9 mouse cellular contexts compared by ENCODE assay signal in the genomic region with DNA sequence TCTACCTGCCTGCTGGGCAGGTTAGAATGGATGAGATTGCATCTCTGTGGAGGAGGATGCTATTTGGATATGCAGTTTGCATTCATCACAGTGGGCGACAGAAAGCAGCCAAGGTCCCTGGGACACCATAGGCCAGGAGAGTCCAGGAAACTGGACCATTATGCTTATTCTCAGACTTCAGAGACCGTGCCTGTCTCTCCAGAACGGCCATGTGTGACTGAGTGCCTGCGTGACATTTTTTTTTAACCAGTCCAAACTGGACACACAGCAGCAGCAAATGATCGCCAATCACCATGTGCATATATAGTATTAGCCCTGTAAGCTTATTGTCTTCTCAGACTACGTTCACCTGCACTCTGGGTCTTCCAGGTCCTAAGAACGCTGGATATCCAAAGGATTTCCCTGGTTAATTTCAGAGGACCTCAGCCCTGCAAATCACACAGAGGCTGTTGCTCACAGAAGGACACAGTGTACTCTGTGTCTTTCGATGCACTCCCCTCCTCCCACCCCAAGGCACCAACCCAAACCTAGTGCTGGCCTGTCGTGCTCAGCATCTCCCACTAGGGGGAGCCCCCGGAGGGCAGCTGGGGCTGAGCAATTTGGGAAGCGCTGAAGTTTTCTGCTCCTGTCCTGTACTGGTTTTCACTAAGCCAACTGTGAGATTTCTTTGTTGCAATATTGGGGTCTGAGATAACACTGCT.
DNase-seq lines count a peak whose midpoint lies in the region; ATAC-seq and TF ChIP-seq lines count a peak whose summit lies in the region.
"Had no signal": no experiment of that assay in that cellular context is flagged by ENCODE, and none has a peak within 500 bp of the region (broad histone marks: within the 10 kb centered on the region; RNA-seq: fewer than 3 reads in every experiment).

No protein-coding gene starts in this region.

- no peaks in the 10 kb centered on the region for H3K36me3 ChIP-seq in E14TG2a.4 (ENCODE audit: insufficient read depth, low read length)
- no peaks in the 10 kb centered on the region for H3K36me3 ChIP-seq in forebrain, embryonic 15.5 days
- no peaks in the 10 kb centered on the region for H3K36me3 ChIP-seq in lung, embryonic 14.5 days (ENCODE audit: insufficient read depth)

- peak; percentile 35 for DNase-seq in c-Kit-positive CD71-negative TER-119-negative erythroid progenitor cells, embryonic 14.5 days (ENCODE audit: low read depth)
- DNase-seq in heart, postnatal 14 days = peak; percentile 94 to 97
- DNase-seq in layer of hippocampus, adult 11-12 months (ENCODE audit: low spot score) = peak; percentile 92
- peak; percentile 92 for DNase-seq in lung, embryonic 14.5 days
- DNase-seq in ovary, postnatal 14 days (ENCODE audit: low spot score) = peak; percentile 95
- peak; percentile 59 for DNase-seq in thymus, postnatal 25 days

- H3K27ac ChIP-seq in forebrain, embryonic 15.5 days (replicated peaks) = peak overlapping the region; percentile 54
- H3K27ac ChIP-seq in lung, embryonic 14.5 days (ENCODE audit: low read depth) = no peak overlapping the region; the same call in 1 of the 2 replicates
- H3K27ac ChIP-seq: macrophage had no signal

- H3K4me2 ChIP-seq in forebrain, embryonic 15.5 days (replicated peaks) = peak overlapping the region; percentile 30
- peak overlapping the region; percentile 37; the same call in 1 of the 2 replicates for H3K4me2 ChIP-seq in lung, embryonic 14.5 days

- no peaks in the 10 kb centered on the region for H3K9me3 ChIP-seq in E14TG2a.4 (ENCODE audit: low read length)
- H3K9me3 ChIP-seq in forebrain, embryonic 15.5 days = no peaks in the 10 kb centered on the region
- H3K9me3 ChIP-seq in lung, embryonic 14.5 days (ENCODE audit: low read depth, low read length) = no peaks in the 10 kb centered on the region

- TF ChIP-seq CTCF in E14TG2a.4 (conservative IDR thresholded peaks at IDR 0.05; ENCODE audit: low read length) = peak; percentile 95
- peak; percentile 98 for TF ChIP-seq CTCF in lung, embryonic 14.5 days (IDR thresholded peaks at IDR 0.05; ENCODE audit: low read depth)

- WGBS in forebrain, embryonic 15.5 days = 32% methylated on average over 11 of the region's 11 CpGs
- 36% methylated on average over 11 of the region's 11 CpGs for WGBS in lung, embryonic 14.5 days

- peaks cover 9% of the 10 kb centered on the region for H3K4me1 ChIP-seq in E14TG2a.4 (replicated peaks; ENCODE audit: low read depth, low read length)
- peaks cover 42% of the 10 kb centered on the region for H3K4me1 ChIP-seq in forebrain, embryonic 15.5 days
- H3K4me1 ChIP-seq in lung, embryonic 14.5 days (ENCODE audit: insufficient read depth) = peaks cover 8% of the 10 kb centered on the region

- H3K27me3 ChIP-seq in E14TG2a.4 (ENCODE audit: insufficient read depth, low read length) = no peaks in the 10 kb centered on the region
- H3K27me3 ChIP-seq in forebrain, embryonic 15.5 days = no peaks in the 10 kb centered on the region
- no peaks in the 10 kb centered on the region for H3K27me3 ChIP-seq in lung, embryonic 14.5 days (ENCODE audit: insufficient read depth, low read length)

- intact Hi-C loops in heart, postnatal 14 days (cut with DNase I) = loop anchor here (1.0 to 10.0 kb wide), 3 partner anchors 106 to 476 kb away; no protein-coding TSS in a partner anchor

- peak; percentile 89 for ATAC-seq in forebrain, embryonic 15.5 days (replicated peaks)
- peak; percentile 81 for ATAC-seq in lung, embryonic 14.5 days (ENCODE audit: insufficient read depth)

- H3K4me3 ChIP-seq in E14TG2a.4 (replicated peaks; ENCODE audit: low read length) = no peak overlapping the region
- peak overlapping the region; percentile 14 for H3K4me3 ChIP-seq in forebrain, embryonic 15.5 days
- H3K4me3 ChIP-seq in lung, embryonic 14.5 days (ENCODE audit: low read depth, low read length) = no peak overlapping the region

- peak overlapping the region; percentile 20; the same call in 1 of the 2 replicates for H3K9ac ChIP-seq in forebrain, embryonic 15.5 days (replicated peaks)
- no peak overlapping the region for H3K9ac ChIP-seq in lung, embryonic 14.5 days

Comparison
In these comparisons a context has a peak if more than half of its experiments do, and no peak if none do; other contexts are left out.
1. DNase-seq: peak in every context shown above with its lines; median percentile 96 in heart, postnatal 14 days; 95 in ovary, postnatal 14 days; 92 in layer of hippocampus, adult 11-12 months; 92 in lung, embryonic 14.5 days; 59 in thymus, postnatal 25 days; 35 in c-Kit-positive CD71-negative TER-119-negative erythroid progenitor cells, embryonic 14.5 days.